Mouse (Mus musculus): ENCODE results near the gene Fdxr. TPM values are rescaled to one million over a fixed set of nuclear protein-coding genes. Genes with fewer than 3 reads are reported as not detected.

Gene Fdxr
- 21.2 and 22.5 TPM in 2 replicates for polyA plus RNA-seq (2015; fragmentation: Nextera tagmentation; extraction: Ambion mirVana)

GRCm38 (mm10) chr11:115276780-115277603 is at the start of gene Fdxr:
Fdxr (minus strand) TSS chr11:115277050.
- no peaks in the 10 kb centered on the region for H3K36me3 ChIP-seq (ENCODE audit: control insufficient read depth, insufficient read depth, low read length)
- H3K4me1 ChIP-seq (ENCODE audit: control insufficient read depth, insufficient read depth, low read depth, low read length): peaks cover 20% of the 10 kb centered on the region
- H3K9ac ChIP-seq (ENCODE audit: low read depth, low read length): peak within 1 kb of the TSS; percentile 88
- WGBS: under 1% methylated on average over 42 of the region's 42 CpGs
- H3K4me2 ChIP-seq (ENCODE audit: low read length): peak within 1 kb of the TSS; percentile 85
- H3K27ac ChIP-seq (ENCODE audit: low read depth, low read length): peak within 1 kb of the TSS; percentile 92
- H3K9me3 ChIP-seq (ENCODE audit: control insufficient read depth, low read length): no peaks in the 10 kb centered on the region
- no peaks in the 10 kb centered on the region for H3K27me3 ChIP-seq (replicated peaks; ENCODE audit: control insufficient read depth, insufficient read depth, low read length)
- ATAC-seq: peak; percentile 97
- peak within 1 kb of the TSS; percentile 73 for H3K4me3 ChIP-seq (ENCODE audit: low read length)

GRCm38 (mm10) chr11:115323354-115323753 is 46.5 kb upstream of the Fdxr start:
- Histone ChIP-seq H3K4me2 (ENCODE audit: low read length) (peak overlapping the region; percentile 20; the same call in 1 of the 2 replicates), H3K36me3 (ENCODE audit: control insufficient read depth, insufficient read depth, low read length) (no peaks in the 10 kb centered on the region), H3K27ac (ENCODE audit: low read depth, low read length) (no peak overlapping the region), H3K4me3 (ENCODE audit: low read length) (peak overlapping the region; percentile 13; the same call in 1 of the 2 replicates), H3K27me3 (replicated peaks; ENCODE audit: control insufficient read depth, insufficient read depth, low read length) (peaks cover 53% of the 10 kb centered on the region), H3K9ac (ENCODE audit: low read depth, low read length) (no peak overlapping the region), H3K9me3 (ENCODE audit: control insufficient read depth, low read length) (no peaks in the 10 kb centered on the region), H3K4me1 (ENCODE audit: control insufficient read depth, insufficient read depth, low read depth, low read length) (peaks cover 17% of the 10 kb centered on the region)
- 15% methylated on average over 32 of the region's 32 CpGs for WGBS
- no peak for ATAC-seq

GRCm38 (mm10) chr11:115321906-115322693 is 45.2 kb upstream of the Fdxr start, which contains the start of gene Ush1g:
Ush1g (minus strand) TSS chr11:115322041.
- Histone ChIP-seq H3K9me3 (ENCODE audit: control insufficient read depth, low read length) (no peaks in the 10 kb centered on the region), H3K36me3 (ENCODE audit: control insufficient read depth, insufficient read depth, low read length) (no peaks in the 10 kb centered on the region), H3K4me2 (ENCODE audit: low read length) (peak within 1 kb of the TSS; percentile 29), H3K4me1 (ENCODE audit: control insufficient read depth, insufficient read depth, low read depth, low read length) (peaks cover 21% of the 10 kb centered on the region), H3K27me3 (replicated peaks; ENCODE audit: control insufficient read depth, insufficient read depth, low read length) (peaks cover 66% of the 10 kb centered on the region), H3K9ac (ENCODE audit: low read depth, low read length) (peak within 1 kb of the TSS; percentile 29), H3K27ac (ENCODE audit: low read depth, low read length) (no peak within 1 kb of the TSS), H3K4me3 (ENCODE audit: low read length) (peak within 1 kb of the TSS; percentile 14; the same call in 1 of the 2 replicates)
- WGBS: 4% methylated on average over 34 of the region's 35 CpGs
- ATAC-seq: peak; percentile 54

- H3K4me1 ChIP-seq (ENCODE audit: control insufficient read depth, insufficient read depth, low read depth, low read length): peaks cover 21% of the 10 kb centered on the region
- H3K36me3 ChIP-seq (ENCODE audit: control insufficient read depth, insufficient read depth, low read length): no peaks in the 10 kb centered on the region
- no peak overlapping the region for H3K4me3 ChIP-seq (ENCODE audit: low read length)
- no peak overlapping the region for H3K27ac ChIP-seq (ENCODE audit: low read depth, low read length)
- H3K9me3 ChIP-seq (ENCODE audit: control insufficient read depth, low read length): no peaks in the 10 kb centered on the region
- no peak overlapping the region for H3K4me2 ChIP-seq (ENCODE audit: low read length)
- 7% methylated on average over 17 of the region's 18 CpGs for WGBS
- H3K27me3 ChIP-seq (replicated peaks; ENCODE audit: control insufficient read depth, insufficient read depth, low read length): peaks cover 87% of the 10 kb centered on the region
- H3K9ac ChIP-seq (ENCODE audit: low read depth, low read length): no peak overlapping the region
- ATAC-seq: no peak
Observed at GRCm38 (mm10) chr11:115319704-115320383, 43.0 kb upstream of the Fdxr start.

- Histone ChIP-seq H3K27me3 (replicated peaks; ENCODE audit: control insufficient read depth, insufficient read depth, low read length) (peaks cover 88% of the 10 kb centered on the region), H3K9ac (ENCODE audit: low read depth, low read length) (peak overlapping the region; percentile 17; the same call in 1 of the 2 replicates), H3K9me3 (ENCODE audit: control insufficient read depth, low read length) (no peaks in the 10 kb centered on the region), H3K4me2 (ENCODE audit: low read length) (peak overlapping the region; percentile 29), H3K4me1 (ENCODE audit: control insufficient read depth, insufficient read depth, low read depth, low read length) (peaks cover 20% of the 10 kb centered on the region), H3K27ac (ENCODE audit: low read depth, low read length) (no peak overlapping the region), H3K4me3 (ENCODE audit: low read length) (peak overlapping the region; percentile 19), H3K36me3 (ENCODE audit: control insufficient read depth, insufficient read depth, low read length) (no peaks in the 10 kb centered on the region)
- ATAC-seq: no peak
- 5% methylated on average over 60 of the region's 63 CpGs for WGBS
Observed at GRCm38 (mm10) chr11:115318245-115319027, 41.6 kb upstream of the Fdxr start.

- no peak for ATAC-seq
- H3K9ac ChIP-seq (ENCODE audit: low read depth, low read length): no peak overlapping the region
- H3K27me3 ChIP-seq (replicated peaks; ENCODE audit: control insufficient read depth, insufficient read depth, low read length): peaks cover 77% of the 10 kb centered on the region
- H3K36me3 ChIP-seq (ENCODE audit: control insufficient read depth, insufficient read depth, low read length): no peaks in the 10 kb centered on the region
- WGBS: 67% methylated on average over 7 of the region's 7 CpGs
- H3K4me3 ChIP-seq (ENCODE audit: low read length): no peak overlapping the region
- H3K4me1 ChIP-seq (ENCODE audit: control insufficient read depth, insufficient read depth, low read depth, low read length): peaks cover 12% of the 10 kb centered on the region
- H3K4me2 ChIP-seq (ENCODE audit: low read length): no peak overlapping the region
- no peaks in the 10 kb centered on the region for H3K9me3 ChIP-seq (ENCODE audit: control insufficient read depth, low read length)
- no peak overlapping the region for H3K27ac ChIP-seq (ENCODE audit: low read depth, low read length)
Observed at GRCm38 (mm10) chr11:115317204-115317603, 40.4 kb upstream of the Fdxr start.

GRCm38 (mm10) chr11:115314249-115314648 is 37.4 kb upstream of the Fdxr start:
- 60% methylated on average over 2 of the region's 2 CpGs for WGBS
- Histone ChIP-seq H3K9ac (ENCODE audit: low read depth, low read length) (no peak overlapping the region), H3K4me1 (ENCODE audit: control insufficient read depth, insufficient read depth, low read depth, low read length) (peaks cover 8% of the 10 kb centered on the region), H3K4me2 (ENCODE audit: low read length) (no peak overlapping the region), H3K9me3 (ENCODE audit: control insufficient read depth, low read length) (no peaks in the 10 kb centered on the region), H3K4me3 (ENCODE audit: low read length) (no peak overlapping the region), H3K27me3 (replicated peaks; ENCODE audit: control insufficient read depth, insufficient read depth, low read length) (peaks cover 51% of the 10 kb centered on the region), H3K36me3 (ENCODE audit: control insufficient read depth, insufficient read depth, low read length) (no peaks in the 10 kb centered on the region), H3K27ac (ENCODE audit: low read depth, low read length) (no peak overlapping the region)
- ATAC-seq: no peak

GRCm38 (mm10) chr11:115308781-115309180 is 31.9 kb upstream of the Fdxr start:
- H3K27me3 ChIP-seq (replicated peaks; ENCODE audit: control insufficient read depth, insufficient read depth, low read length): no peaks in the 10 kb centered on the region
- H3K9ac ChIP-seq (ENCODE audit: low read depth, low read length): no peak overlapping the region
- no peaks in the 10 kb centered on the region for H3K4me1 ChIP-seq (ENCODE audit: control insufficient read depth, insufficient read depth, low read depth, low read length)
- no peak overlapping the region for H3K27ac ChIP-seq (ENCODE audit: low read depth, low read length)
- WGBS: 83% methylated on average over 1 of the region's 1 CpGs
- H3K4me2 ChIP-seq (ENCODE audit: low read length): no peak overlapping the region
- H3K9me3 ChIP-seq (ENCODE audit: control insufficient read depth, low read length): no peaks in the 10 kb centered on the region
- no peak for ATAC-seq
- H3K4me3 ChIP-seq (ENCODE audit: low read length): no peak overlapping the region
- H3K36me3 ChIP-seq (ENCODE audit: control insufficient read depth, insufficient read depth, low read length): no peaks in the 10 kb centered on the region
